Mouse (Mus musculus) limb, embryonic 11.5 days (tissue): ENCODE data around the gene Ndufs3. TPM values are rescaled to one million over a fixed set of nuclear protein-coding genes. Genes with fewer than 3 reads are reported as not detected.
A peak's percentile ranks its signal among the peaks of the same experiment; 100 is the strongest.

ENCODE experiments used
- ATAC-seq: fragments of 200-750 bp; cut with Nextera tagmentation; 2 replicates; pipeline ENCODE4 v1.8.0; 2017; ENCODE audit warnings: low read depth; ENCODE audit not compliant: insufficient number of reproducible peaks, low FRiP score, low TSS enrichment
- DNase-seq: peaks from one replicate; pipeline ENCODE4 v3.0.0-alpha.2; 2015; ENCODE audit warnings: low spot score
- H3K27ac ChIP-seq: fragments of 300-500 bp; sonication (generic); replicated peaks from 2 replicates; pipeline ENCODE4 v1.5.1; 2014; ENCODE audit warnings: low read depth, mild to moderate bottlenecking, low read length
- H3K27me3 ChIP-seq: fragments of 300-500 bp; sonication (generic); 2 replicates; pipeline ENCODE4 v1.6.1; 2014; ENCODE audit warnings: mild to moderate bottlenecking, low read length, mixed read lengths; ENCODE audit not compliant: control insufficient read depth, insufficient read depth
- H3K36me3 ChIP-seq: fragments of 300-500 bp; sonication (generic); 2 replicates; pipeline ENCODE4 v1.6.1; 2014; ENCODE audit warnings: mild to moderate bottlenecking, low read length, moderate library complexity, mixed read lengths; ENCODE audit not compliant: control insufficient read depth, insufficient read depth
- H3K4me1 ChIP-seq: fragments of 300-500 bp; sonication (generic); 2 replicates; pipeline ENCODE4 v1.6.1; 2014; ENCODE audit warnings: low read length, mixed read lengths; ENCODE audit not compliant: control insufficient read depth, insufficient read depth
- H3K4me2 ChIP-seq: fragments of 300-500 bp; sonication (generic); 2 replicates; pipeline ENCODE4 v1.6.1; 2014; ENCODE audit warnings: low read depth, mild to moderate bottlenecking, moderate library complexity; ENCODE audit not compliant: severe bottlenecking
- H3K4me3 ChIP-seq: fragments of 300-500 bp; sonication (generic); 2 replicates; pipeline ENCODE4 v1.5.1; 2014; ENCODE audit warnings: low read depth, low read length
- H3K9ac ChIP-seq: fragments of 300-500 bp; sonication (generic); 2 replicates; pipeline ENCODE4 v1.6.1; 2014; ENCODE audit warnings: mild to moderate bottlenecking, low read length
- H3K9me3 ChIP-seq: fragments of 300-500 bp; sonication (generic); 2 replicates; pipeline ENCODE4 v1.6.1; 2016; ENCODE audit warnings: low read length; ENCODE audit not compliant: control insufficient read depth
- WGBS: fragments of 180-500 bp; shearing (Covaris S2); extraction: QIAGEN DNeasy Blood & Tissue Kit; methylation state at CpG from one replicate; pipeline ENCODE4 v1.1.7; 2014; 5-methylcytosine and 5-hydroxymethylcytosine counted together
- polyA plus RNA-seq: library from polyadenylated mRNA; unstranded; fragments of >200 nt; fragmentation: Nextera tagmentation; extraction: Ambion mirVana; gene quantifications from 2 replicates; pipeline ENCODE4 v1.2.1, GENCODE M21; 2014

Gene Ndufs3
- polyA plus RNA-seq, 1 experiment from 2014 or later: 229 TPM

- DNase-seq: no peak
- Histone ChIP-seq H3K27ac (no peak overlapping the region), H3K9ac (no peak overlapping the region), H3K4me3 (no peak overlapping the region), H3K9me3 (no peaks in the 10 kb centered on the region), H3K4me1 (peaks cover 3% of the 10 kb centered on the region; the same call in 1 of the 2 replicates), H3K27me3 (no peaks in the 10 kb centered on the region), H3K36me3 (no peaks in the 10 kb centered on the region), H3K4me2 (no peak overlapping the region)
- ATAC-seq: no peak
- WGBS: 67% methylated on average over 3 of the region's 3 CpGs
Observed at GRCm38 (mm10) chr2:90938362-90938761, 33.7 kb upstream of the Ndufs3 start.

GRCm38 (mm10) chr2:90932273-90932672 is 27.6 kb upstream of the Ndufs3 start:
- Histone ChIP-seq H3K9ac (no peak overlapping the region), H3K9me3 (no peaks in the 10 kb centered on the region), H3K4me1 (no peaks in the 10 kb centered on the region), H3K4me3 (no peak overlapping the region), H3K27ac (no peak overlapping the region), H3K4me2 (no peak overlapping the region), H3K36me3 (no peaks in the 10 kb centered on the region), H3K27me3 (no peaks in the 10 kb centered on the region)
- ATAC-seq (no peak), DNase-seq (no peak)
- WGBS: 75% methylated on average over 2 of the region's 2 CpGs

- ATAC-seq (no peak), DNase-seq (no peak)
- Histone ChIP-seq H3K4me1 (no peaks in the 10 kb centered on the region), H3K4me2 (no peak overlapping the region), H3K9ac (no peak overlapping the region), H3K9me3 (no peaks in the 10 kb centered on the region), H3K27me3 (no peaks in the 10 kb centered on the region), H3K27ac (no peak overlapping the region), H3K4me3 (no peak overlapping the region), H3K36me3 (no peaks in the 10 kb centered on the region)
- WGBS: 79% methylated on average over 8 of the region's 8 CpGs
Observed at GRCm38 (mm10) chr2:90931829-90932228, 27.2 kb upstream of the Ndufs3 start.

GRCm38 (mm10) chr2:90928566-90928965 is 23.9 kb upstream of the Ndufs3 start:
- no peak for ATAC-seq

GRCm38 (mm10) chr2:90922636-90923035 is 18.0 kb upstream of the Ndufs3 start:
- Histone ChIP-seq H3K4me2 (no peak overlapping the region), H3K36me3 (no peaks in the 10 kb centered on the region), H3K27ac (no peak overlapping the region), H3K27me3 (no peaks in the 10 kb centered on the region), H3K4me1 (no peaks in the 10 kb centered on the region), H3K4me3 (no peak overlapping the region), H3K9ac (no peak overlapping the region), H3K9me3 (no peaks in the 10 kb centered on the region)
- no peak for DNase-seq
- ATAC-seq: no peak
- WGBS: 93% methylated on average over 2 of the region's 2 CpGs

More at GRCm38 (mm10) chr2:90928566-90928965, 23.9 kb upstream of the Ndufs3 start:
- Histone ChIP-seq H3K9me3 (no peaks in the 10 kb centered on the region), H3K27ac (no peak overlapping the region), H3K4me2 (no peak overlapping the region), H3K4me3 (no peak overlapping the region), H3K9ac (no peak overlapping the region), H3K36me3 (no peaks in the 10 kb centered on the region), H3K27me3 (no peaks in the 10 kb centered on the region), H3K4me1 (no peaks in the 10 kb centered on the region)
- no peak for DNase-seq
- 85% methylated on average over 13 of the region's 13 CpGs for WGBS

- no peak overlapping the region for H3K4me3 ChIP-seq
- H3K27me3 ChIP-seq: no peaks in the 10 kb centered on the region
- H3K27ac ChIP-seq: no peak overlapping the region
- H3K9ac ChIP-seq: no peak overlapping the region
- H3K9me3 ChIP-seq: no peaks in the 10 kb centered on the region
- no peak for ATAC-seq
- DNase-seq: no peak
- no peaks in the 10 kb centered on the region for H3K36me3 ChIP-seq
- H3K4me2 ChIP-seq: no peak overlapping the region
- 88% methylated on average over 1 of the region's 1 CpGs for WGBS
- peaks cover 1% of the 10 kb centered on the region for H3K4me1 ChIP-seq
Observed at GRCm38 (mm10) chr2:90921178-90921577, 16.6 kb upstream of the Ndufs3 start.

- H3K4me3 ChIP-seq: peak overlapping the region; percentile 70
- WGBS: 13% methylated on average over 16 of the region's 16 CpGs
- peaks cover 2% of the 10 kb centered on the region; the same call in 1 of the 2 replicates for H3K36me3 ChIP-seq
- peaks cover 8% of the 10 kb centered on the region for H3K4me1 ChIP-seq
- H3K9me3 ChIP-seq: no peaks in the 10 kb centered on the region
- peak; percentile 75 for ATAC-seq
- peak overlapping the region; percentile 84 for H3K4me2 ChIP-seq
- peak overlapping the region; percentile 79 for H3K27ac ChIP-seq
- DNase-seq: peak; percentile 25
- no peaks in the 10 kb centered on the region for H3K27me3 ChIP-seq
- H3K9ac ChIP-seq: peak overlapping the region; percentile 99
Observed at GRCm38 (mm10) chr2:90917999-90918698, 13.5 kb upstream of the Ndufs3 start.

GRCm38 (mm10) chr2:90917233-90917998 is 12.8 kb upstream of the Ndufs3 start:
- Histone ChIP-seq H3K4me1 (peaks cover 8% of the 10 kb centered on the region), H3K9ac (peak overlapping the region; percentile 99), H3K27ac (peak overlapping the region; percentile 79), H3K27me3 (no peaks in the 10 kb centered on the region), H3K4me3 (peak overlapping the region; percentile 70), H3K36me3 (peaks cover 2% of the 10 kb centered on the region; the same call in 1 of the 2 replicates), H3K9me3 (no peaks in the 10 kb centered on the region), H3K4me2 (peak overlapping the region; percentile 84)
- under 1% methylated on average over 64 of the region's 73 CpGs for WGBS
- ATAC-seq: peak; percentile 87
- peak; percentile 81 for DNase-seq
